Mouse (Mus musculus) heart, embryonic 11.5 days (tissue): ENCODE measurements around the gene Pgap3. TPM values are rescaled to one million over a fixed set of nuclear protein-coding genes. Genes with fewer than 3 reads are reported as not detected.

ENCODE experiments used
- ATAC-seq: fragments of 200-750 bp; cut with Nextera tagmentation; replicated peaks from 2 replicates; pipeline ENCODE4 v1.8.0; 2017; ENCODE audit warnings: moderate library complexity; ENCODE audit not compliant: insufficient number of reproducible peaks, low FRiP score, low TSS enrichment
- H3K27ac ChIP-seq: fragments of 300-500 bp; sonication (generic); 2 replicates; pipeline ENCODE4 v1.5.1; 2014; ENCODE audit warnings: mild to moderate bottlenecking, low read depth, low read length
- H3K27me3 ChIP-seq: fragments of 300-500 bp; sonication (generic); 2 replicates; pipeline ENCODE4 v1.6.1; 2014; ENCODE audit warnings: mild to moderate bottlenecking, low read length, mixed read lengths; ENCODE audit not compliant: control insufficient read depth, insufficient read depth
- H3K36me3 ChIP-seq: fragments of 300-500 bp; sonication (generic); 2 replicates; pipeline ENCODE4 v1.6.1; 2014; ENCODE audit warnings: mild to moderate bottlenecking, low read length, moderate library complexity, mixed read lengths; ENCODE audit not compliant: control insufficient read depth, insufficient read depth
- H3K4me1 ChIP-seq: fragments of 300-500 bp; sonication (generic); 2 replicates; pipeline ENCODE4 v1.6.1; 2014; ENCODE audit warnings: low read length; ENCODE audit not compliant: control insufficient read depth, insufficient read depth
- H3K4me2 ChIP-seq: fragments of 300-500 bp; sonication (generic); 2 replicates; pipeline ENCODE4 v1.6.1; 2014; ENCODE audit warnings: mild to moderate bottlenecking, moderate library complexity
- H3K4me3 ChIP-seq: fragments of 300-500 bp; sonication (generic); 2 replicates; pipeline ENCODE4 v1.5.1; 2014; ENCODE audit warnings: low read depth, low read length
- H3K9ac ChIP-seq: fragments of 300-500 bp; sonication (generic); 2 replicates; pipeline ENCODE4 v1.6.1; 2014; ENCODE audit warnings: mild to moderate bottlenecking, low read depth, low read length, moderate library complexity
- H3K9me3 ChIP-seq: fragments of 300-500 bp; sonication (generic); replicated peaks from 2 replicates; pipeline ENCODE4 v1.6.1; 2016; ENCODE audit warnings: low read length; ENCODE audit not compliant: control insufficient read depth
- WGBS: fragments of 180-500 bp; shearing (Covaris S2); extraction: QIAGEN DNeasy Blood & Tissue Kit; methylation state at CpG from one replicate; pipeline ENCODE4 v1.1.7; 2014; ENCODE audit not compliant: insufficient replicate concordance; 5-methylcytosine and 5-hydroxymethylcytosine counted together
- polyA plus RNA-seq: library from polyadenylated mRNA; unstranded; fragments of >200 nt; fragmentation: Nextera tagmentation; extraction: Ambion mirVana; gene quantifications from 2 replicates; pipeline ENCODE4 v1.2.1, GENCODE M21; 2014

The Pgap3 gene
- polyA plus RNA-seq, 1 experiment from 2014 or later: 10.6 TPM

DNA sequence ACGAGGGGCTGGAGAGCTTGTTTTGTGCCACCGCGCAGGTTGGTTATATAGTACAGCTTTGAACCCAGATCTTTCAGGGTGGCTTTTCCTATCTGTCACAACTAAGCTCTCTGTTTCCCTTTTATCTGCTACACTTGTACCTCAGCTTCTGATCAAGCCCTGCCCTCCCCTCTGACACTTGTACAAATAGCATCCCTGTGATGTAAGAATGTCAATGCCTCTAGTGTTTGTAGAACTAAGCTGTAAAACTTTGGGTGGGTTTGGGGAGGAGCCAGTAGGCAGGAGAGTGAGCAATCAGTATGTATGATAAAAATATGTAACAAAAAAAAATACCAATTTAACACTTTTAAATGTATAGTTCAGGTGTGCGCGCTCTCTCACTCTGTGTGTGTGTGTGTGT is 35.9 kb downstream of the Pgap3 start:
- Histone ChIP-seq H3K4me1 (peaks cover 45% of the 10 kb centered on the region), H3K4me3 (no peak overlapping the region), H3K27me3 (no peaks in the 10 kb centered on the region), H3K36me3 (no peaks in the 10 kb centered on the region), H3K9me3 (no peaks in the 10 kb centered on the region), H3K4me2 (no peak overlapping the region), H3K27ac (no peak overlapping the region), H3K9ac (no peak overlapping the region)
- no peak for ATAC-seq
- WGBS: 88% methylated on average over 5 of the region's 5 CpGs

DNA sequence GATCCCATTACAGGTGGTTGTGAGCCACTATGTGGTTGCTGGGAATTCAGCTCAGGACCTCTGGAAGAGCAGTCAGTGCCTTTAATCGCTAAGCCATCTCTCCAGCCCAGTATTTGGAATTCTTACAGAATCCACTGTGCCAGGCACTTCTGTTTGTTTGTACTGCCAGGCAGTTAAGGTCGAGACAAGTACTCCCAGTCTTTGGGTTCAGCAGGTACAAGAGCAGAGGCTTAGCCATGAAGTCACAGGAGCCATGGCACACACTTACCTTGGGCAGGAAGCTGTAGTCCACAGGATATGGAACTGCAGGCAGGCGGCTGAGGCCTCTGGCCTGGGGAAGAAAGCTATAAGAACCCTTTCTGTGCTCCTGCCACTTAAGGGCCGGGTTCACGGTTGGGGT is 36.5 kb downstream of the Pgap3 start:
- H3K9me3 ChIP-seq: no peaks in the 10 kb centered on the region
- peaks cover 48% of the 10 kb centered on the region for H3K4me1 ChIP-seq
- WGBS: 75% methylated on average over 5 of the region's 5 CpGs
- no peak overlapping the region for H3K4me3 ChIP-seq
- H3K9ac ChIP-seq: 0 out of 2 replicates have a peak overlapping the region, but pooled peaks have one; percentile 5
- H3K36me3 ChIP-seq: no peaks in the 10 kb centered on the region
- no peaks in the 10 kb centered on the region for H3K27me3 ChIP-seq
- no peak overlapping the region for H3K27ac ChIP-seq
- ATAC-seq: no peak
- no peak overlapping the region for H3K4me2 ChIP-seq

DNA sequence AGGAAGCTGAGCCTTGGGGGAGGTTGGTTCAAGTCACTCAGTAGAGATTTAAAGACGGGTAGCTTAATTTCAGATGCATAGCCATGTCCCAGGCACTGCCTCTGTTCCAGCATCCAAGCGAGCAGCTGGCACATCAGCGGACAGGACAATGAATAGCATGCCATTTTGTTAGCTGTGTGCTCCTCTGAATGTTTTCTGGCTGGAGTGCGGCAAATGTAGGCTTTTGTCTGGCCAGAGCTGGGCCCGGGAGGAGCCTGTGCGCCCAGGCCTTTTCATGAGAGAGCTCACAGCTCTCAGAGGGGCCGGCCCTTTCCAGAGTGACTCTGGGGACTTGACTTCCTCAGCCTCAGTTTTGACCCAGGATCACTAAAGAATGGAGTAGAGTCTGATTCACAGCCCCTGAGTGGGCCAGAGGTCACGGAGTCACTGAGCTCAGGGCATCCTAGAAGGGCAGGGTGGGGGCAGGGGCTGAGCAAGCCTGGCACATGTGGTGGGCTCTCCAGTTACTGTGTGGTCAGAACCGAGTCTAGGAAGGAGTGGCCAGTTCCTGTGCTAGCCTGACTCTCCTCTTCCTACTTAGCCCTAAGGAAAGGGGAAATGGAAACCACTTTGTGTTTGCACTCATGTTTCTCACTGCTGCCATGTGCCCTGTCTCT is 39.3 kb downstream of the Pgap3 start:
- H3K36me3 ChIP-seq: no peaks in the 10 kb centered on the region

DNA sequence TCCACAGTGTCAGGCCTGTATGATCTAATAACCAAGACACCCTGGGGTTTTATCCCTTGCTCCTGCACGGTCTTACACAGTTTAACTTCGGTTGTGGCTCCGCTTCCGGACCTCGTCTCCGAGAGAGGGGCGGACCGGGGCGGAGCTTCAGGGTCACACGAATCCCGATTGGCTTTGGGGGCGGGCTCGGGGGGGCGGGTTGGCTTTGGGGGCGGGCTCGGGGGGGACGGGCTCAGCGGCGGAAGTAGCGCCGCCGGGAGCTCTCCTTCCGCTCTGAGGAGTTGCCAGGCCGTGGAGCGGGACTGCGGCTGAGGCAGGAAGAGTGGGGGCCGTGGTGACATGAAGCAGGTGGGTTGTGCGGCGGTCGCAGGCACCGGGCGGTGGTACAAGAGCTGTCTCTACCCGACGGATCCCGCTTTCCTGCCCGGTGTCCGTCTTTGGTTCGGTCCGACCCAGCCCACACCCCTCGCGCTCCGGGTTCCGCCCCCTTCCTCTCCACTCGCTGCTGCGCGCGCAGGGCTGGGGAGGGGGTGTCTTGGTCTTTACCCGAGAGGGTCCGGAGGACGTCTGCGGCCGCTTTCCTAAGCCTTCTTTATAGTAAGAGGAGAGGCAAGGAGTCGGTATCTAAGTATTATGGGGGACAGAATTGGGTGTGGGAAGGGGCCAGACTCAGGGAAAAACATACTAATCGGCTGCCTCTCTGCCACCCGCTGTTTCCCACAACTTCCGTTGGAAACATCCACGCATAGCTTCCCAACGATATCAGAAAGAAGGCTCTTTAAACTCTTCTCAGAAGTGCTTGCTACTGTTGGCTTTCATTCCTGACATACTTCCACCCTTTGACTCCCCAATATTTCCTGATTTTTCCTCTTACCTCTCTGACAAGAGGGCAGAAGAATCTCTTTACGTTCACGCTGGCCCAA is 41.9 kb downstream of the Pgap3 start, which contains the start of gene Stard3:
Gene Stard3 (plus strand): TSS at position 208 of the 923 bp plus-strand sequence.
- Histone ChIP-seq H3K4me3 (peak within 1 kb of the TSS; percentile 85), H3K36me3 (no peaks in the 10 kb centered on the region), H3K9me3 (no peaks in the 10 kb centered on the region), H3K4me2 (peak within 1 kb of the TSS; percentile 80), H3K27me3 (peaks cover 13% of the 10 kb centered on the region), H3K27ac (peak within 1 kb of the TSS; percentile 84), H3K4me1 (peaks cover 35% of the 10 kb centered on the region), H3K9ac (peak within 1 kb of the TSS; percentile 89)
- peak; percentile 82 for ATAC-seq
- under 1% methylated on average over 59 of the region's 60 CpGs for WGBS

More for the DNA sequence above, 39.3 kb downstream of the Pgap3 start:
- Histone ChIP-seq H3K27ac (no peak overlapping the region), H3K9ac (peak overlapping the region; percentile 22; the same call in 1 of the 2 replicates), H3K4me2 (peak overlapping the region; percentile 24), H3K27me3 (no peaks in the 10 kb centered on the region), H3K4me3 (no peak overlapping the region), H3K4me1 (peaks cover 38% of the 10 kb centered on the region), H3K9me3 (no peaks in the 10 kb centered on the region)
- no peak for ATAC-seq
- 67% methylated on average over 9 of the region's 9 CpGs for WGBS

DNA sequence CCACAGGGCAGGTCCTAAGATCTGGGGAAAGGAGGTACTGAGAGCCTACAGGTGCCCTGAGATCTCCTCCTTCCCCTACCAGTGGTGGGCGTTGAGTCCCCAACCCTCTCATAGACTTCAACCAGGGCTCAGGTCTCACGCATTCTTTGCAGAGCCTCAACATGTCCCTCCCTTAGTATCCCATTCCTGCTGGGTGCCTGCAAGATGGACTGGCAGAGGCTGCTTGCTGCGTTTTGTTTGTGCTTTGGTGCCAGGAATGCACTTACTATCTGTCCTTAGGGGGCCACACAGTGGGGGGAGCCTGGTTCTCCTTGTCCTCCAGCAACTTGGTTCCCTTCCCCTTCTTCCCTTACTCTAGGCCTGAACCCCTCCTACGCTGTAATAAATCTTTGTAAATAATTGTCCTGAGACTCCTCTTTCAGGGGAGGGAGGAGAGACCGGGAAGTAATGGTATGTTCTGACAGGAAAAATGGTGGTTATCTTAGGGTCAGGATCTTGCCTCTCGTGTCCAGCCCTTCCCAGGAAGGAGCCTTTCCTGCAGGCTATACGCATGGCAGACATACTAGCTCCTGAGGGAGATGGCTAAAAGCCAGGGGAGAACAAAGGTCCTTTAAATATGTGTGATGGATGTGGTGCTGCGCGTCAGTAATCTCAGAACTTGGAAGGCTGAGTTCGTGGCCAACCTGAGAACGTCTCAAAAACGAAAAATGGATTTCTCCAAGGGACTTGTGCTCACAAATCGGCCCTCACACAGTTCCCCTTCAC is 42.7 kb downstream of the Pgap3 start:
- peaks cover 35% of the 10 kb centered on the region for H3K4me1 ChIP-seq
- H3K4me3 ChIP-seq: peak overlapping the region; percentile 85
- no peaks in the 10 kb centered on the region for H3K36me3 ChIP-seq
- peaks cover 21% of the 10 kb centered on the region for H3K27me3 ChIP-seq
- peak overlapping the region; percentile 89 for H3K9ac ChIP-seq
- peak overlapping the region; percentile 84 for H3K27ac ChIP-seq
- peak; percentile 11; the same call in 1 of the 2 replicates for ATAC-seq
- H3K9me3 ChIP-seq: no peaks in the 10 kb centered on the region
- WGBS: 11% methylated on average over 13 of the region's 13 CpGs
- peak overlapping the region; percentile 80 for H3K4me2 ChIP-seq

DNA sequence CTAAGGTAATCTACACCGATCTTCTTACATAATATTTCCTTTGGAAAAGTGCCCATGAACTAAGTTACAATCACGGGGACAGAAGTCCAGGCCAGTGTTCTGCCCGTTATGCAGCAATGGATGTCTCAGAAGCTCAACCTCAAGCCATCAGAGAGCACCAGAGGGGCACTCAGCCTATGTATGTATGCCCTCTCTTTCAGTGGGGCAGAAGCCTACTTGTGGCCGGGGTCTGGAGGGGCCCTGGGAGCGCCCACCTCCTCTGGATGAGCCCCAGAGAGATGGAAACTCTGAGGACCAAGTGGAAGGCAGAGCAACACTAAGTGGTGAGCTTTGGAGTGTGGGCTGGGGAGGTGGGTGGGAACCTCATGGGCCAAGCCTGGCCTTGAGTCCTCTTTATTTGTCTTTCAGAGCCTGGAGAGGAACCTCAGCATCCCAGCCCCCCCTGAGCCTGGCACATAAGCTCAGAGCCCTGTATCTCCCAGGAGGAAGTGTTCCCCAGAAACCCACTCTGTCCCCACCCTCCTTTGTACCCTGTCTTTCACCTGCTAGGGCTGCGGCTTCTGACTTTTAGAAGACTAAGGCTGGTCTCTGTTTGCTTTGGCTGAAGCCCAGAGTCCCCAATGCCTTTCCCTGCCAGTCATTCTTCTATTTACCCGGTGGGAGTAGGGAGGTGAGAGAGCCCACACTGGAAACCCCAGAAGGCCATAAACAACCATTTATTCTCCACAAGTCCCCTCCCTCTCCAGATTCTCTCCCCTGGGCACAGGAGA is 43.5 kb downstream of the Pgap3 start:
- H3K9me3 ChIP-seq: no peaks in the 10 kb centered on the region
- H3K9ac ChIP-seq: peak overlapping the region; percentile 89; the same call in 1 of the 2 replicates
- no peak for ATAC-seq
- peak overlapping the region; percentile 84 for H3K27ac ChIP-seq
- H3K27me3 ChIP-seq: peaks cover 29% of the 10 kb centered on the region
- no peaks in the 10 kb centered on the region for H3K36me3 ChIP-seq
- H3K4me3 ChIP-seq: no peak overlapping the region
- peak overlapping the region; percentile 80 for H3K4me2 ChIP-seq
- WGBS: 71% methylated on average over 7 of the region's 7 CpGs
- H3K4me1 ChIP-seq: peaks cover 35% of the 10 kb centered on the region

DNA sequence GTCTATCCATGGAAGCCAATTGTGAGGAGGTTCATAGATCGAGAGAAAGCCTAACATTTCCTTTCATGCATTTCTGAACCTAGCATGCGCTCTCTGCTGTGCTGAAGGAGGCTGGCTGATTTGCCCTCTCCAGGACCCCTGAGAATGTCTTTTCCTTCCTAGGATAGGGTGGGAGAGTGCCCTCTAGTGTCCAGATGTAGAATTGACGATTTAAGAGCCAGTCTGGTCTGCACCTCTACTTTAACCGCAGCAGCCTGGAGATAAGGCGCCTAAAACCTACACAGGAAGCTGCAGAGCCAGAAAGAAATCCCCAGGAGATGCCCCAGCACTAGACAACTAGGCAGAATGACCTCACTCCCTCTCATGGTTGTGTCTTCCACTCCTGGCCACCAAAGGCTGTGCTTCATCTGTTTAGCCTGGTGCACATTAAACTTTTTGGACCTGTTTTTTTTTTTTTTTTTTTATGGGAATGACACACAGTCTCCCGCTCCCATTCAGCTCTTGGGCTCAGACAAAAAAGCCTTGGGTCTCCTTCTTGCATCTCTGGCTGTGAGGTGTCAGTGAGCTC is 44.5 kb downstream of the Pgap3 start:
- WGBS: 8% methylated on average over 6 of the region's 6 CpGs
- no peaks in the 10 kb centered on the region for H3K9me3 ChIP-seq
- H3K27me3 ChIP-seq: peaks cover 38% of the 10 kb centered on the region
- H3K9ac ChIP-seq: no peak overlapping the region
- H3K4me3 ChIP-seq: no peak overlapping the region
- peaks cover 28% of the 10 kb centered on the region for H3K4me1 ChIP-seq
- ATAC-seq: no peak
- H3K36me3 ChIP-seq: no peaks in the 10 kb centered on the region
- no peak overlapping the region for H3K4me2 ChIP-seq
- no peak overlapping the region for H3K27ac ChIP-seq
